Mouse (Mus musculus) hindbrain, embryonic 13.5 days (tissue): ENCODE data around the gene Suz12. TPM values are rescaled to one million over a fixed set of nuclear protein-coding genes. Genes with fewer than 3 reads are reported as not detected.
"Not testable (repeated sequence)": the region's sequence is repeated elsewhere in the genome, so short reads cannot be mapped to it uniquely, and the experiment has no call there.

Experiments used
- ATAC-seq: fragments of 200-750 bp; cut with Nextera tagmentation; 2 replicates; pipeline ENCODE4 v1.8.0; 2017; ENCODE audit warnings: moderate TSS enrichment; ENCODE audit not compliant: low FRiP score
- H3K27ac ChIP-seq: fragments of 300-500 bp; sonication (generic); 2 replicates; pipeline ENCODE4 v1.5.1; 2015; ENCODE audit warnings: inconsistent platforms, mild to moderate bottlenecking, moderate library complexity
- H3K27me3 ChIP-seq: fragments of 300-500 bp; sonication (generic); 2 replicates; pipeline ENCODE4 v1.6.1; 2015; ENCODE audit warnings: mild to moderate bottlenecking, inconsistent platforms
- H3K36me3 ChIP-seq: fragments of 300-500 bp; sonication (generic); 2 replicates; pipeline ENCODE4 v1.6.1; 2015; ENCODE audit warnings: mild to moderate bottlenecking, inconsistent platforms
- H3K4me1 ChIP-seq: fragments of 300-500 bp; sonication (generic); replicated peaks from 2 replicates; pipeline ENCODE4 v1.6.1; 2015; ENCODE audit warnings: inconsistent platforms
- H3K4me2 ChIP-seq: fragments of 300-500 bp; sonication (generic); 2 replicates; pipeline ENCODE4 v1.6.1; 2015; ENCODE audit warnings: inconsistent platforms, mild to moderate bottlenecking, moderate library complexity
- H3K4me3 ChIP-seq: fragments of 300-500 bp; sonication (generic); 2 replicates; pipeline ENCODE4 v1.5.1; 2015; ENCODE audit warnings: mild to moderate bottlenecking, inconsistent platforms
- H3K9ac ChIP-seq: fragments of 300-500 bp; sonication (generic); 2 replicates; pipeline ENCODE4 v1.6.1; 2015; ENCODE audit warnings: mild to moderate bottlenecking, inconsistent platforms
- H3K9me3 ChIP-seq: fragments of 300-500 bp; sonication (generic); 2 replicates; pipeline ENCODE4 v1.6.1; 2016; ENCODE audit warnings: inconsistent platforms
- WGBS: fragments of 180-500 bp; shearing (Covaris S2); methylation state at CpG from one replicate; pipeline ENCODE4 v1.1.7; 2015; 5-methylcytosine and 5-hydroxymethylcytosine counted together
- polyA plus RNA-seq: library from polyadenylated mRNA; unstranded; fragments of >200 nt; fragmentation: Nextera tagmentation; extraction: Ambion mirVana; gene quantifications from 2 replicates; pipeline ENCODE4 v1.2.1, GENCODE M21; 2015

Gene Suz12
- polyA plus RNA-seq, 1 experiment from 2014 or later: 16.9 TPM

DNA sequence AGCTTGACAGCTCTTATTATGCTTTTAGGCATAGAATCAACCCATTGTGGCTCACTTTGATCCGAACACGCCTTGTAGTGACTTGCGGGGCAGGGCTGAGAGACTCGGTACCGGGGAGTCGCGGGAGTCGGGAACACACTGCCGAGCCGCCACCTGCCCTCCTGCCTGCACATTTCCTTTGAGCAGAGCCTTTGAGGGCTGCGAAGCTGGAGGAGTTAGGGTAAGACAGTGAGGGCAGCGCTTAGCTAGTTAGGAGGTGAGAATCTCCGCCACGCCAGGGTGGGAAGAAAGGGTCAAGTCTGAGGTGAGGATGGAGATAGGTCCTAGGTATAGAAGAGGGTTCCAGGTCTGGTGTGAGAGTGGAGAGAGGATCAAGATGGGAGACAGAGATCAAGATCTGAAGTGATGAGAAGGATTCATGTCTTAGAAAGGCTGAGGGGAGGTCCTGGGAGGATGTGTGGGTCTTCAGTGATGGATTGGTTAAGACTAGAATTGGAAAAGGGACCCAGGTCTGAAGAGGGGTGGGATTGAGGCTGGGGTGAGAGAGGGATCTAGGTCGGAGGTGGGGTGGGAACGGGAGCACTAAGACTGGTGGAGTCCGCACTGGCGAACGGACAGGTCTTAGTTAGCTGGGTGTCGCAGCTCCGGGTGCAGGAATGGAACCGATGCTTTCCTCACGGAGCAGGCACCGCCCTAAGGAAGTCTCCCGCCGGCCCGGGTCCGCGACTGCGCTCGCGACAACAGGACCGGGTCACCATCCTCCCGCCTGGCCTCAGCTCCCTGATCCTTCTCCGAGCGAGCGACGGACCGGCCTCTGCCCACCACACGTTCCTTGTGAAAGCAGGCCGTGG lies 19.1 kb upstream of the Suz12 start:
- Histone ChIP-seq H3K27me3 (peaks cover 20% of the 10 kb centered on the region), H3K27ac (no peak overlapping the region), H3K9me3 (no peaks in the 10 kb centered on the region), H3K4me2 (peak overlapping the region; percentile 77), H3K4me1 (peaks cover 15% of the 10 kb centered on the region), H3K9ac (peak overlapping the region; percentile 73), H3K36me3 (no peaks in the 10 kb centered on the region), H3K4me3 (peak overlapping the region; percentile 51)
- ATAC-seq: peak; percentile 69; the same call in 1 of the 2 replicates
- under 1% methylated on average over 41 of the region's 41 CpGs for WGBS

- peaks cover 20% of the 10 kb centered on the region for H3K27me3 ChIP-seq
- H3K4me3 ChIP-seq: no peak overlapping the region
- no peak overlapping the region for H3K4me2 ChIP-seq
- H3K9me3 ChIP-seq: no peaks in the 10 kb centered on the region
- WGBS: 41% methylated on average over 2 of the region's 2 CpGs
- H3K36me3 ChIP-seq: no peaks in the 10 kb centered on the region
- H3K9ac ChIP-seq: no peak overlapping the region
- H3K4me1 ChIP-seq: peaks cover 15% of the 10 kb centered on the region
- ATAC-seq: no peak
- H3K27ac ChIP-seq: no peak overlapping the region
Measured at GRCm38 (mm10) chr11:79975377-79975776, 17.5 kb upstream of the Suz12 start.

DNA sequence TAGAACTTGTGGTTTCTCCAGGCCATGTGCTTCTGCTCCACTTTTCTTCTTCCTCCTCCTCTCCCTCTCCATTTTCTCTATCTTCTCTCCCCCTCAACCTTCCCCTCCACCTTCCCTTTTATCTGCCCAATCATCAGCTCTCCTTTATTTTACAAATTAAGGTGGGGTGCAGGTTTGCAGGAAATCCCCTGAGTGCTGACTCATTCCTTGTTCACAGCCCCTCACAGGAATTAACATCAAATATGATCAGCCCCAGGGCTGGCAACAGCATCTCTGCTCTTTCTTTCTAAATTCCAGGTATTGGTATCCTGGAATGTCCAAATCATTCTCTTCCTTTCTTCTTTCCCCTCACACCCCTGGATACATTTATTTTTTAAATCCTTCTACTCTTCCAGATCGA lies 16.7 kb upstream of the Suz12 start:
- Histone ChIP-seq H3K9ac (no peak overlapping the region), H3K27ac (no peak overlapping the region), H3K36me3 (no peaks in the 10 kb centered on the region), H3K27me3 (peaks cover 20% of the 10 kb centered on the region), H3K4me1 (peaks cover 15% of the 10 kb centered on the region), H3K4me2 (no peak overlapping the region), H3K9me3 (no peaks in the 10 kb centered on the region), H3K4me3 (no peak overlapping the region)
- no peak for ATAC-seq
- 89% methylated on average over 1 of the region's 1 CpGs for WGBS

DNA sequence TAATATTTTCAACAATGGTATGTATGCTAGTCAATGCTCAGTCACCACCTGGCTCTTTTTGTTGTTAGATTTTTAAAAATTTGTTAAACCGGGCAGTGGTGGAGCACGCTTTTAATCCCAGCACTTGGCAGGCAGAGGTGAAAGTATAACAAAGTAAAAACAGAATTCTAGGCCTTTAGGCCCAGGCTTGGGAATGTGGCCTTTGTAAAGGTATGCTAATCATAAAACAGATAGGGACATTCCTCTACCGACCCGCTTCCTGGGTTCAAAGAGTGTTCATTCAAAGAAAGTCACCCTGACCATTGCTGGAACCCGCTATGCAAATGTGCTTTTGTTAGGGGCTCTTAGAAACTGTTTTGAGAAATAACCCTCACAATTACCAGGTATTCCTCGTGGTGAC lies 16.3 kb upstream of the Suz12 start:
- H3K4me2 ChIP-seq, H3K4me3 ChIP-seq, ATAC-seq, H3K27ac ChIP-seq, H3K36me3 ChIP-seq, H3K9ac ChIP-seq, H3K9me3 ChIP-seq: not testable (repeated sequence)
- Histone ChIP-seq H3K4me1 (peaks cover 15% of the 10 kb centered on the region), H3K27me3 (peaks cover 20% of the 10 kb centered on the region)
- WGBS: 78% methylated on average over 6 of the region's 6 CpGs

DNA sequence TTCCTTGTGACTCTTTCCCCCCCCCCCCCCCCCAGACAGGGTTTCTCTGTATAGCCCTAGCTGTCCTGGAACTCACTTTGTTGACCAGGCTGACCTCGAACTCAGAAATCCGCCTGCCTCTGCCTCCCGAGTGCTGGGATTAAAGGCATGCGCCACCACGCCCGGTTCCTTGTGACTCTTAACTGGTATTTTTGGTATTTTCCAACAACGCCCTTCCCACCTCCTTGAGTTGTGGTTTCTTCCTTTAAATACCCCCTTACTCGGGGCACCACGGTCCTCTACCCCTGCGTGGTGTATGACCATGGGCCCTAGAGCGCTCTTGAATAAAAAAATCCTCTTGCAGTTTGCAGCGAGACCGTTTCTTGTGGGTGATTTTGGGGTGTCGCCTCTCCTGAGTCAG lies 15.8 kb upstream of the Suz12 start:
- not testable (repeated sequence) for H3K4me3 ChIP-seq, H3K9me3 ChIP-seq, H3K9ac ChIP-seq, H3K27ac ChIP-seq, H3K4me2 ChIP-seq, ATAC-seq, H3K36me3 ChIP-seq
- H3K27me3 ChIP-seq: peaks cover 20% of the 10 kb centered on the region
- WGBS: 95% methylated on average over 14 of the region's 14 CpGs
- peaks cover 15% of the 10 kb centered on the region for H3K4me1 ChIP-seq

DNA sequence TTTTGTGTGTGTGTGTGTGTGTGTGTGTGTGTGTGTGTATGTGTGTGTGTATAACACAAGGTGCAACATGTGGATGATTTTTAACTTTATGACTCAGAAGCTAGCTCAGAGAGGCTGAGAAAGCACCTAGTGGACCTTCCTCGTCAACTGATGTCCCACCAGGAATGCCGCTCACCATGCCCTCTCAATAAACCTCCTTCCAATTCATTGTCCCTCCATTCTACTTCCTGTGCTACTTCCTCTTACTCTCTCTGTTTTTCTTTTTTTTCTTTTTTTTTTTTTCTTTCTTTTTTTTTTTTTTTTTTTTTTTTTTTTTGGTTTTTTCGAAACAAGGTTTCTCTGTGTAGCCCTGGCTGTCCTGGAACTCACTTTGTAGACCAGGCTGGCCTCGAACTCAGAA lies 15.2 kb upstream of the Suz12 start:
- H3K27ac ChIP-seq, H3K4me2 ChIP-seq, H3K36me3 ChIP-seq, H3K4me3 ChIP-seq, H3K9ac ChIP-seq, ATAC-seq, H3K9me3 ChIP-seq: not testable (repeated sequence)
- peaks cover 15% of the 10 kb centered on the region for H3K4me1 ChIP-seq
- peaks cover 20% of the 10 kb centered on the region for H3K27me3 ChIP-seq
- WGBS: 95% methylated on average over 4 of the region's 4 CpGs

GRCm38 (mm10) chr11:79986886-79987285 lies 6.0 kb upstream of the Suz12 start:
- Histone ChIP-seq H3K27ac (no peak overlapping the region), H3K9ac (no peak overlapping the region), H3K4me3 (no peak overlapping the region), H3K27me3 (no peaks in the 10 kb centered on the region), H3K9me3 (no peaks in the 10 kb centered on the region), H3K36me3 (no peaks in the 10 kb centered on the region), H3K4me2 (no peak overlapping the region), H3K4me1 (no peaks in the 10 kb centered on the region)
- 97% methylated on average over 4 of the region's 4 CpGs for WGBS
- ATAC-seq: no peak

GRCm38 (mm10) chr11:79987896-79988295 lies 5.0 kb upstream of the Suz12 start:
- H3K27me3 ChIP-seq: no peaks in the 10 kb centered on the region
- H3K4me3 ChIP-seq: no peak overlapping the region
- no peaks in the 10 kb centered on the region for H3K9me3 ChIP-seq
- ATAC-seq: no peak
- H3K4me1 ChIP-seq: peaks cover 4% of the 10 kb centered on the region; the same call in 1 of the 2 replicates
- H3K9ac ChIP-seq: no peak overlapping the region
- no peaks in the 10 kb centered on the region for H3K36me3 ChIP-seq
- no peak overlapping the region for H3K27ac ChIP-seq
- no peak overlapping the region for H3K4me2 ChIP-seq
- WGBS: 91% methylated on average over 3 of the region's 3 CpGs

GRCm38 (mm10) chr11:79990120-79990519 lies 2.8 kb upstream of the Suz12 start:
- H3K9ac ChIP-seq: no peak overlapping the region
- no peak for ATAC-seq
- H3K4me1 ChIP-seq: peaks cover 10% of the 10 kb centered on the region
- no peaks in the 10 kb centered on the region for H3K36me3 ChIP-seq
- 98% methylated on average over 2 of the region's 2 CpGs for WGBS
- H3K27me3 ChIP-seq: no peaks in the 10 kb centered on the region
- no peak overlapping the region for H3K4me2 ChIP-seq
- H3K27ac ChIP-seq: no peak overlapping the region
- no peak overlapping the region for H3K4me3 ChIP-seq
- H3K9me3 ChIP-seq: no peaks in the 10 kb centered on the region

DNA sequence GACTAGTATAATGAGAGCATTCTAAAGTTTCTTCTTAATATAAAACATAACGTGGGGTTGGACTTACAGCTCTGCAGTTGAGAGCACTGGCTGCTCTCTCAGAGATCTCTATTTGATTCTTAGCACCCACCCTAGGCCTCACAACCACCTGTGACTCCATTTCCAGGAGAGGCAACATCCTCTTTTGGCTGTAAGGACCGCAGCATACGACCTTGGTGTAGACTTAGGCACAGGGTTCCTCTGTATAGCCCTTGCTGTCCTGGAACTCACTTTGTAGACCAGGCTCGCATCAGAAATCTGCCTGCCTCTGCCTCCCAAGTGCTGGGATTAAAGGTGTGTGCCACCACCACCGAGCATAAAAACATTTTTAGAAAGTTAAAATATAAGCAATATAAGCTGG lies 1.3 kb upstream of the Suz12 start:
- Histone ChIP-seq H3K27me3 (no peaks in the 10 kb centered on the region), H3K27ac (no peak overlapping the region), H3K4me1 (peaks cover 11% of the 10 kb centered on the region), H3K9ac (no peak overlapping the region), H3K4me2 (no peak overlapping the region), H3K36me3 (peaks cover 6% of the 10 kb centered on the region), H3K9me3 (no peaks in the 10 kb centered on the region), H3K4me3 (no peak overlapping the region)
- 95% methylated on average over 5 of the region's 5 CpGs for WGBS
- ATAC-seq: no peak

DNA sequence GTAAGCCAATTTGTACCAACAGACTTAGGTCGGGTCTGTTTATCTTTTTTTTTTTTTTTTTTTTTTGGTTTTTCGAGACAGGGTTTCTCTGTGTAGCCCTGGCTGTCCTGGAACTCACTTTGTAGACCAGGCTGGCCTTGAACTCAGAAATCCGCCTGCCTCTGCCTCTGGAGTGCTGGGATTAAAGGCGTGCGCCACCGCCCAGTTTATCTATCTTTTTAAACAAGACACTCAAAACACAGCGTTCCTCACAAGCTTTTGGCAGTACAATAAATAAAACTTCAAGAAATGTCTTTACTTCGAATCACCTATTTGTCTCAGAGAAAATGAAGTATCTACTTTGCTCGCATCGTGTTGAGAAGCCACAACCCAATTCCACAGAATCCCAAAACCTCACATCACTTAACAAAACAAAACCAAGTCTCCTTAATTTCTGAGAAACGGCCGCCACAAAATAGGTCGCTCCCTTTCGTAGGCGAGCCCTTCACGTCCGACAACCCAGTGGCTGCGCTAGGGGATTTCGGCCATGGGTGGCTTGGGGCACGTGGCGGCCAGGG lies 793 bp upstream of the Suz12 start:
- WGBS: 32% methylated on average over 20 of the region's 21 CpGs
- Histone ChIP-seq H3K4me3 (peak overlapping the region; percentile 98), H3K9ac (peak overlapping the region; percentile 77), H3K9me3 (no peaks in the 10 kb centered on the region), H3K4me1 (peaks cover 11% of the 10 kb centered on the region), H3K27ac (peak overlapping the region; percentile 99), H3K4me2 (peak overlapping the region; percentile 80), H3K27me3 (no peaks in the 10 kb centered on the region), H3K36me3 (peaks cover 8% of the 10 kb centered on the region)
- no peak for ATAC-seq

DNA sequence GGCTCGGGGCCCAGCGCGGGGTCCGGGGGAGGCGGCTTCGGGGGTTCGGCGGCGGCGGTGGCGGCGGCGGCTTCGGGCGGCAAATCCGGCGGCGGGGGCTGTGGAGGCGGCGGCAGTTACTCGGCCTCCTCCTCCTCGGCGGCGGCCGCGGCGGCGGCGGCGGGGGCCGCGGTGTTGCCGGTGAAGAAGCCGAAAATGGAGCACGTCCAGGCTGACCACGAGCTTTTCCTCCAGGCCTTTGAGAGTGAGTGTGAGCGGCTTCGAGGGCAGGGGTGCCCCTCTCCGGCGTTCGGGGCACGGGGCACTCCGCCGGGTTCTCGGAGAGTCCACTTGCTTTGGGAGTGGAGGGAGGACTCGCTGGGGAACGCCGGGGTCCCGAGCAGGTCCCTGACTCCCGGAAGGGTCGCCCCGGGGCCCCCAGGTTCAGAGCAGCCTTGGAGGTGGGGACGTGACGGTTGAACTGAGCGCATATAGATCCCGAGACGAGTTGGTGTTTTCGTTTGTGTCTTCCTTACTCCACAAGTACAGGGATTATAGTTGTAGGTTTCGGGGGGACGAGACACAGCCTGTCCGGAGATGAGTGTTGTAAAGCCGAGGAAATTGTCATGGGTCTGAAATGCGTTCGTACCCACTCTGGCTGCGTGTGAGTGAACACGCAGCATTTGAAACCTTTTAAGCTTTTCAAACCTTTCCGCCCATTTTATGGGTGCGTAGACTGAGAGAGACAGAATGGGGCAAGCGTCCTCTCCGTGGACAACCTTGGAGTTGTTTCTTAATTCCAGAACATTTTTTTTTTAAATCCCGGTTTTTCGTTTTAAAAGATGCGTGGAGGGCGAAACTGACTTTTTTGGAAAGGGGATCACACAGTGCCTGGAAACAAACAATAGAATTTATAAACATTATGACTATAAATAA lies 707 bp downstream of the Suz12 start:
- WGBS: under 1% methylated on average over 41 of the region's 74 CpGs
- Histone ChIP-seq H3K36me3 (peaks cover 14% of the 10 kb centered on the region), H3K27me3 (no peaks in the 10 kb centered on the region), H3K4me2 (peak overlapping the region; percentile 76), H3K27ac (peak overlapping the region; percentile 99), H3K9ac (peak overlapping the region; percentile 94), H3K9me3 (no peaks in the 10 kb centered on the region), H3K4me3 (peak overlapping the region; percentile 98), H3K4me1 (peaks cover 11% of the 10 kb centered on the region)
- ATAC-seq: peak; percentile 61
